Mouse (Mus musculus) cortical plate, adult 2 months (tissue): Measurements from ENCODE around the gene Pstpip1. TPM values are rescaled to one million over a fixed set of nuclear protein-coding genes. Genes with fewer than 3 reads are reported as not detected.
A peak's percentile ranks its signal among the peaks of the same experiment; 100 is the strongest.

Experiments
- H3K27ac ChIP-seq: fragments of 200-500 bp; 2 replicates; pipeline ENCODE4 v1.5.1; 2012; ENCODE audit warnings: low read length, control low read depth, inconsistent platforms; ENCODE audit not compliant: insufficient read depth
- H3K4me1 ChIP-seq: fragments of 200-500 bp; 2 replicates; pipeline ENCODE4 v1.6.1; 2011; ENCODE audit warnings: low read length; ENCODE audit not compliant: control insufficient read depth, insufficient read depth
- H3K4me3 ChIP-seq: fragments of 200-500 bp; 2 replicates; pipeline ENCODE4 v1.5.1; 2011; ENCODE audit warnings: mild to moderate bottlenecking, low read length, control low read depth; ENCODE audit not compliant: insufficient read depth
- CTCF ChIP-seq: fragments of 200-500 bp; IDR thresholded peaks from 2 replicates; pipeline ENCODE4 v1.5.1; 2011; ENCODE audit warnings: mild to moderate bottlenecking, control low read depth, low read length; ENCODE audit not compliant: insufficient read depth; ENCODE audit errors: extremely low read depth
- POLR2A ChIP-seq: fragments of 200-500 bp; IDR thresholded peaks from 2 replicates; pipeline ENCODE4 v1.6.1; 2011; ENCODE audit warnings: mild to moderate bottlenecking, low read length, control low read depth; ENCODE audit not compliant: insufficient read depth; ENCODE audit errors: extremely low read depth
- polyA plus RNA-seq: library from polyadenylated mRNA; depleted of rRNA; stranded (reverse); fragments of >200 nt; gene quantifications from 2 replicates; pipeline ENCODE4 v1.2.3, GENCODE M21; 2012

Gene Pstpip1
- polyA plus RNA-seq, 1 experiment: 3.2 TPM

DNA sequence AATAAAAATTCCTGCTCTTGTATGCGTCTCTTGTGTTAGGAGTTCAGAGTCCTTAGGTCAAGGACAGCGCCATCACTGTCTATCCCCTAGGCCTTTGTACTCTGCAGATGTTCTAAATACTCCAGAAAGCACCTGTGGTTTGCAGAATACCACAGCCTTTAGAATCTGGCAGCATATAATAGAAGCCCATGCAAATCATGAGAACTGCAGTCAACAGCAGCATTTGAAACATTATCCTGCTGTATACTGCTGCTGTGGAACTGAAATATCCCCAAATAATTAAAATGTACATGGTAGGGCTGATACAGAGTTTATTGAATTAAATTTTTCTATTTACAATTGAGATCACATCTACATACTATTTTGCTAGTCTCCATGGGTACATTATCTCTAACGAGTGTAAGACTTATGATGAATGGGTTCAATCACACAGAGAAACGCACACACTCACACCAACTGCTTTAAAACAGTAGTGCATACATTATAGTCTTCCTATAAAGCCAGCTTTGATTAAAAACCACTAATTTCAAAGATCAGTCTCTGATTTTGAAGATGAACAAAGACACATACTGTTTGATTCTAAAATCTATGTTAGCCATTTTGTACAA is 45.9 kb downstream of the Pstpip1 start:
- Histone ChIP-seq H3K27ac (no peak overlapping the region), H3K4me1 (no peaks in the 10 kb centered on the region; the same call in 1 of the 2 replicates), H3K4me3 (no peak overlapping the region)
- TF ChIP-seq CTCF: no peak

DNA sequence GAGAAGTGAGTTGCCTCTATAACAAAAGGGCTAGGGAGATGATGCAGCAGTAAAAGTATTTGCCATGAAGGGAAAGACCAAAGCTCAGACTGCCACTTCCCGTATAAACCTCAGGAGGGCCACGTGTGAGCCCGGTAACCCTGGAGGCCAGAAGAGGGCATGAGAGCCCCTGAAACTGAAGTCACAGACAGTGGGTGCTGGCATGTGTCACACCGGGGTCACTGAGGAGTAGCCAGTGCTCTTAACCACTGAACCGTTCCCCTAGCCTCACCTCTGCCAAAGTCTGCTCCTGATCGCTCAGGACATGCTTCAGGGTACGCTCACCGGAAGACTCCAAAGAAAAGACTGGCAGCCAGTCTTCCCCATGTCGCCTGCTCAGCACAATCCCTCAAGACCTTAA is 52.0 kb downstream of the Pstpip1 start:
- TF ChIP-seq POLR2A (no peak), CTCF (no peak)
- Histone ChIP-seq H3K4me3 (no peak overlapping the region), H3K4me1 (no peaks in the 10 kb centered on the region), H3K27ac (no peak overlapping the region)

DNA sequence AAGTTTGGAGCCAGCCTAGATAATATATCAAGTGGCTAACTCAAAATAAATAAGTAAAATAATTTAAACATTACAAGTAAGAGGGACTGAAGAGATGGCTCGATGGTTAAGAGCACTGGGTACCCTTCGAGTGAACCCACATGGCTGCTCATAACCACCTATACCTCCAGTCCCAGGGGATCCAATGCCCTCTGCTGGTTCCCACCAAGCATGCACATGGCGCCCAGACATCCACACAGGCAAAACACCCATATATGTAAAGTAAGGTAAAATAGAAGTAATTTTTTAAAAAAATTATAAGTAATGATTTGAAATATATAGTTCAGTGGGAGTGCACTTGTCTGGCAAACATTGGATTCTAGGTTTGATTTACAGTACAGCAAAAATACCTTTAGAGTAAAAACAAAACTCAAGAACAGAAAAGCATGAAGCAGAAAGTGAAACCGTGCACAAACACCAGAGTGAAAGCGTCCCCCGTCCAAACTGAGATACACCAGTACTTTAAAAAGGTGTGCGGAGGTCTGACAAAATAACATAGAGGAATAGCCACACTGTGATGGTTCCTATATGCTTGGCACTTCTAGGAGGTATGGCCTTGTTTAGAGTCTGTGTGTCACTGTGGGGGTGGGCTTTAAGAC is 54.7 kb downstream of the Pstpip1 start:
- Histone ChIP-seq H3K4me3 (no peak overlapping the region), H3K27ac (no peak overlapping the region), H3K4me1 (no peaks in the 10 kb centered on the region; the same call in 1 of the 2 replicates)
- no peak for TF ChIP-seq POLR2A
- no peak for TF ChIP-seq CTCF

DNA sequence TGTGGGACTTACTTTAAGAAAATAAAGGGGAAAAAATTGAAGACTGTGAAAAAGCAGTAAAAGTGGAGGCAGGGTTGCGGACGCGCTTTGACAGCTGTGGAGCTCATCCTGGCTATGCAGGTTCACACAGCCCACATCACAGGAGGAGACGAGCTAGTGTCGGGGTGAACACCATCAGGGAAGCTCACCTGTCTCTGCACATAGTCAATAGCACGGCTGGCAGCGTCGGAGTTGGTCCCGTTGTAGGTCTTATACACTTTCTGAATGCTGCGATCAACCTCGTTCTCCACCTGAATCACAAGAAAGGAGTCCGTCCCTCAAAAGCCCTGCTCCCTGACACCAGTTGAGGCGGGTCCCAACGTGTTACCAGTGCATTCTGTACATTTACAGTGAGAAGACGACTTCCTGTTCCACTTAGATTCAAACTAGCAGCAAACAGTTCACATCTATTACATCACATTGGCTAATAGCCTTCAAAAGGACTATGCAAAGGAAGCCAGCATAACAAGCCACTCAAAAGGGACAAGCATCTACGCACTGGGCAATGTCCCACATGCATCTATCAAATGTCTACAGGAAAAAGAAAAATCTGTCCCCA is 56.7 kb downstream of the Pstpip1 start:
- Histone ChIP-seq H3K4me3 (no peak overlapping the region), H3K4me1 (no peaks in the 10 kb centered on the region; the same call in 1 of the 2 replicates), H3K27ac (no peak overlapping the region)
- no peak for TF ChIP-seq CTCF
- TF ChIP-seq POLR2A: no peak

DNA sequence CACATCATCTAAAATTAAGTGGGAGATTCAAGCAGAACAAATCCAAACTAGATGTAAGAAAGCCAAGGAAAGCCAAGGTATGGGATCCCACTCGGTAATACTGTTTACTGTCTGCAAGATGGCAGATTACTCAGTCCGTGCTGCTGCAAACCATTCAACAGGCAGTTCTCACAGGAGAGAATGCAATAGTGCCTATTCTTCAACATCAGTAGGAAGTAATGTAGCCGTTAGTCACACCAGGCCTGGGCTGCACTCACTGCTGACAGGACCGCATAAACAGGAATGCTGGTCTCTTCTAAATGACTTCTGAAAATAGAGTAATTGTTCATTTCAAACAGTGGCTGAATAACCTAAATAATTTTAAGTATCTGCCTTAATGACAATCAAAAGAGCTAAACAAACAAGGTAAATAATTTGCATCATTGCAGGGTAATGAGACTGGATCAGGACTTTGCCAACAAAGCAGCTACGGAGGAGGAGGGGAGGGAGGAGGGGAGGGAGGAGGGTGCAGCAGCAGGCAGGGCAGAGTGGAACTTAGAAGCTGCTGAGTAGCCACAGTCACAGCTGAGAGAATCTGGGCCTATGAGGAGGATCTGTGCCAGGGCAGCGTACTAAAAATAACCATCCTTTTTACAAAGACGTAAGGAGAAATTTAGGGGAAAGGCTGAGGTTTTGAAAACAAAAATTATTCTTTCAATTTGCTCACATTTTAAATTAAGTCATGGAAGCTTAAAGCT is 62.2 kb downstream of the Pstpip1 start:
- Histone ChIP-seq H3K4me3 (no peak overlapping the region), H3K27ac (peak overlapping the region; percentile 53; the same call in 1 of the 2 replicates), H3K4me1 (peaks cover 9% of the 10 kb centered on the region)
- no peak for TF ChIP-seq CTCF
- TF ChIP-seq POLR2A: no peak

DNA sequence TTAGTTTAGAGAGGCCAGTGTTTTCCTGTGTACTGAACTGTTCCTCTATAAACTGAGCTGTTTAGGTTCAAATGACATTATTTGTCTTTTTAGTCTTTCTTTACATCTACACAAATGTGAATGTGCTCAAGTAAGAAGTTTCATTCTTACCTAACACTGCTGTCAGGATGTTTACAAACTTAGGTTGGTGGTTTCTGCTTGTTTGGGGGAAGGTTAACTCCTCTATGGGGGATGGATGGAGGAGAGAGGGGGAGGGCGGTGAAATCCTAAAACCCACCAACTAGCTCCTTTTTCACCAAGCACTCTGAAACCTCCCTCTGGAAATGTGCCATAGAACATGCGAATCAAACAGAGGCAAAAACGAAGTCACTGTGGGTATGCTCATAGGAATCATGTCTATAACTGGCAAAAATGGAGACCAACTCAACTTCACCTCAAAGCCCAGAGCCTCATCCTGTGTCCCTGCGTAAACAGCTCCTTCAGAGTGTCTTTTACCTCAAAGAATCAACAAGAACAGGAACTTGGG is 62.8 kb downstream of the Pstpip1 start:
- Histone ChIP-seq H3K4me3 (no peak overlapping the region), H3K27ac (peak overlapping the region; percentile 62; the same call in 1 of the 2 replicates), H3K4me1 (peaks cover 9% of the 10 kb centered on the region)
- TF ChIP-seq CTCF (no peak), POLR2A (no peak)

DNA sequence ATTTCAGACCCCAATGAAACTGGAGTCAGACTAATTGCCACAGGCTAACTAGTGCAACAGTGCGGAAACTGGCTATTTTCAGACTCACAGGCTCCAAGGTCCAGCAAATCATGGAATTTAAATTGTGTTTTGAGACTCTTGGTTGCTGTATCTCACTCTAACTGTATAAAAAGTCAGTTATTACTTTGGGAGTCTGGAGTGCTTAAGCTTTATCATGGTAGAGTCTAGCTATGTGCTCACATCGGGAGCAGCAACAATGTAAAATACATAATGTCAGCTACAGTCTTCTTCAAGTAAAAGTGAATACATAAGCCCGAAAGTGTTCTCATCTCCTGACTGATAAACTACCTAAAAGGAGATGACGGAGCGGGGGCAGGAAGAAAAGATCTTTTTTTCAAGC is 64.8 kb downstream of the Pstpip1 start:
- Histone ChIP-seq H3K4me1 (peaks cover 14% of the 10 kb centered on the region), H3K27ac (no peak overlapping the region), H3K4me3 (no peak overlapping the region)
- no peak for TF ChIP-seq POLR2A
- TF ChIP-seq CTCF: no peak

DNA sequence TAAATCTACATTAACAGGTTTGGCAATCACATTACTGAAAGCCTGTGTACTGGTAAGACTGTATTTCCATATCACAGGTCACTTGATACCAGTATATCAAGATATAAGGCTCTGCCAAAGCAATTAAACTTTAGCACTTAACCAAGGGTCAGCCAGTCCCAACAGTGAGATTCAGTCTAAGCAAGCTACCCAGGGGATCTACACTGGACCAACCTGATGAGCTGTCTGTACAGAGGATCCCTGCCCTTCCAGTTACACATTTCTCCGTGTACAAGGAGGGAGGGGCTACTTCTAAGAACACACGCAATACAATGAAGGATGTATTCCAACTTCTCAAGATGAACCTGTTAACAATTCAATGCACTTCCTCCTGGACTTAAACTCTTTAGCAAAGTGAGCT is 68.3 kb downstream of the Pstpip1 start:
- H3K4me1 ChIP-seq: peaks cover 9% of the 10 kb centered on the region
- no peak overlapping the region for H3K27ac ChIP-seq
- TF ChIP-seq POLR2A (no peak), CTCF (no peak)
- no peak overlapping the region for H3K4me3 ChIP-seq

DNA sequence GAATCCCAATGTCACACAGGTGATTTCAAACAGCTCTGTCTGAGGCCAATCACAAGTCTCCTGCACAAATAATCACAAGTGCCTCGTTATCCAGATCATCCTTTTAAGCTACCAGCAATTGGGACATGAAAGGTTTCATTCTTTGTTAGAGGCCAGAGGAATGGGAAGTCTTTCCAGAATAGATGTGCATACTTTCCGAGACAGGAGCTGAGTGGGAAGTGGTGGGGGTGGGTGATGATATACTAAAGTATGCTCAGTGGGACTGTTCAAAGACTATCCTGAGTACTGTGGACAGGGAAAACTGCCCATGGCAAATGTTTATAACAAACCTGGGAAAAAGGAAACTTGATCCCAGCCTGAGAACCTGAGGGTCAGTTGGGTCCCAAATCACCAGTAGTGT is 69.7 kb downstream of the Pstpip1 start:
- H3K4me3 ChIP-seq: peak overlapping the region; percentile 95
- TF ChIP-seq POLR2A: no peak
- no peak for TF ChIP-seq CTCF
- no peak overlapping the region for H3K27ac ChIP-seq
- H3K4me1 ChIP-seq: peaks cover 9% of the 10 kb centered on the region
